Mouse (Mus musculus) spleen, adult 18-20 months (tissue): ENCODE results near the gene Tmem150b.

Experiments
- DNase-seq, 2 experiments: peaks; one replicate each; pipeline ENCODE4 v3.0.0; 2022; ENCODE audit warnings: mixed read lengths in 2 of 2

Tmem150b gene

DNA sequence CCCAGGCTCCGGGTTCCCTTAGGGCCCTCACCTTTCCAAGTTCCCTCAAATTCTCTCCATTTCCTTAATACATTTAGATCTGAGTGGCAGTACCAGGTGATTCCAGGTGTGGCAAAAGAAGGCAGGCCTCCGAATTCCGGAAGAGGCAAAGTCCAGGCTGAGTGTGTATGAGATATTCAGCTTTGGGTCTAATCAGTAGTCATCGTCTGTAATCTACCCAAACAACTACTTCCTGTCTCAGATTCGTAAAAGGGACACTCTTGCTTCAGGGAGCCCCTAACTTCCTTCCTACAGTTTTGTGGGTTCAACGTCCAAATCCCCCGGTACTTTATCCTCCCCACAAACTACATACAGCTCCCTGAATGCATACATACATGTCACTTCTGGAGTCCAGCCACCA, at the start of gene Tmem150b:
Tmem150b (minus strand) TSS at position 81 of the 400 bp plus-strand sequence.
- DNase-seq, result no peak

GRCm38 (mm10) chr7:4771202-4771601, 46.2 kb upstream of the Tmem150b start, which contains the start of gene Fam71e2:
Gene Fam71e2, minus strand, starts transcription at chr7:4771302.
- DNase-seq, result no peak

DNA sequence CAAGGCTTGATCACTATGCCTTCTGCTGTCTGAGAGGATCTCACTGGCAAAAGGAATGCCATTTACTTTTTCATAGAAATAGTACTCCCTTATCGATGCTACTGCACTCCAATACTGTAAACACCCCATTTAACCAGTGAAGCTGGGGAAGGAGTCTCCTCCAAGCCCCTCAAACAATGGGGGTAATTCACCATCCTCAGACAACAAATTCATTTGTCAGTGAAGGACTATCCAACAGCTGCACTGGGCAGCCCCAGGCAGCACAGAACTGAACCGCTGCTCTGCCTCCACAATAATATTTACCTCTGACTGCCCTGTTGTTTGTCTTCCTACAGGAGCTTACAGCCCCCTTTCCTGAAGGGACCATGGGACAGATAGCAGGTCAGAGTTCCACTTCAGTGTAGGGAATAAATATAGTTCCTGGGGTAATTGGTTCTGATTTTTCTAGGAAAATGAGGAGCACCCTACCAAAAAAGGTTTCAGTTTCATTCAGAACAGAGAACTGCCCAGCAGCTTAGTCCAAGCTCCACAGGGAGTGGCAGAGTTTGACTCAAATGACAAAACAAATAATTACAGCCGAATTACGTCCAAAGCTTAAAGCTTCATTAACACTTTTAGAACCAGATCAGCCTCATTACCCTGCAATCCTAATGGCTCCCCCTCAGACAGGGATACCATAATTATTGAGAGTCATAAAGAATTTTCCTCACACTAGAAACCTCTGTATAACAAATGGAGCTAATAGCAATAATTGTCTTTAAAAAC, 40.1 kb upstream of the Tmem150b start:
- no peak for DNase-seq

GRCm38 (mm10) chr7:4759670-4760069, 34.6 kb upstream of the Tmem150b start:
- DNase-seq, result no peak

DNA sequence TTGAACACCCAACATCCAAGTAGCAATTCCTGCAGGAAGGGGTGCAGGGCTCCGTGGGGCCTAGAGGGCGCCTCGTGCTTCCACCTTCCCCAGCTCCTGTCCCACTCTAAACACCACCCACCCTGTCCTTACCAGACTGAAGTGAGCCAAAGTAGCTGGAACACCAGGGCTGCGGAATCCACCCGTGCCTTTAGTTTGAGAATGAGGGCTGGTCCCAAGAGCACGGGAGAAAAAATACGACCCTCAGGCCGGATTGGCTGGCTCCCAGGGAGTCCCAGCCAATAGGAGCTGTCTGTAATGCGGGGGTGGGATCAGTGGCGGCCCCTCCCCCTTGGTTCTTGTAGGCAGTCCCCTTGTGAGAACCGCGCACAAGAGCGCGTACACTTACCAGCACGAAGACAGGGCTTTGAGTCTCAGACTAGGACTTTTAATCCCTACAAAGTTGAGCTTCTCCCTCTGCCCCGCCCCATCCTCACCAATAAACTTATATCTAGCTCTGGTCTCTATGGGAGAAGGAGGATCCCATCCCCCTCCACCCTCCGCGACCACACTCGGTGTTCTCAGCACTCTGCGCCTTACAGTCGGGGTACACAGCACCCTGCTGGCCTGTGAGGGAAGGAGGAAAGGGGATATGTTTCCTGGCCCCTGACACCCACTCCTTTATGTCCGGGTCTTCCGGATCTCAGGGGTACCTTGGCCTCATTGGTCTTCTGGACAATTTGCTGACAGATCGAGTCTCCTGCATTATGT, 27.9 kb upstream of the Tmem150b start, which contains the start of gene Cox6b2:
Cox6b2 (minus strand) TSS at position 274 of the 750 bp plus-strand sequence.
- peak; percentile 50 to 55 for DNase-seq

- peak in 1 of 2 experiments; percentile 30 for DNase-seq
Observed at GRCm38 (mm10) chr7:4751971-4752820, 27.1 kb upstream of the Tmem150b start.

GRCm38 (mm10) chr7:4749169-4749568, 24.1 kb upstream of the Tmem150b start:
- no peak for DNase-seq

- no peak for DNase-seq
Observed at GRCm38 (mm10) chr7:4748321-4748720, 23.3 kb upstream of the Tmem150b start.

- no peak for DNase-seq
Observed at GRCm38 (mm10) chr7:4747156-4747899, 22.3 kb upstream of the Tmem150b start.

GRCm38 (mm10) chr7:4746326-4746980, 21.4 kb upstream of the Tmem150b start:
- no peak for DNase-seq

GRCm38 (mm10) chr7:4744886-4745285, 19.8 kb upstream of the Tmem150b start:
- DNase-seq, result no peak

- no peak for DNase-seq
Observed at GRCm38 (mm10) chr7:4743354-4743753, 18.3 kb upstream of the Tmem150b start.

GRCm38 (mm10) chr7:4742482-4742819, 17.4 kb upstream of the Tmem150b start:
- no peak for DNase-seq

DNA sequence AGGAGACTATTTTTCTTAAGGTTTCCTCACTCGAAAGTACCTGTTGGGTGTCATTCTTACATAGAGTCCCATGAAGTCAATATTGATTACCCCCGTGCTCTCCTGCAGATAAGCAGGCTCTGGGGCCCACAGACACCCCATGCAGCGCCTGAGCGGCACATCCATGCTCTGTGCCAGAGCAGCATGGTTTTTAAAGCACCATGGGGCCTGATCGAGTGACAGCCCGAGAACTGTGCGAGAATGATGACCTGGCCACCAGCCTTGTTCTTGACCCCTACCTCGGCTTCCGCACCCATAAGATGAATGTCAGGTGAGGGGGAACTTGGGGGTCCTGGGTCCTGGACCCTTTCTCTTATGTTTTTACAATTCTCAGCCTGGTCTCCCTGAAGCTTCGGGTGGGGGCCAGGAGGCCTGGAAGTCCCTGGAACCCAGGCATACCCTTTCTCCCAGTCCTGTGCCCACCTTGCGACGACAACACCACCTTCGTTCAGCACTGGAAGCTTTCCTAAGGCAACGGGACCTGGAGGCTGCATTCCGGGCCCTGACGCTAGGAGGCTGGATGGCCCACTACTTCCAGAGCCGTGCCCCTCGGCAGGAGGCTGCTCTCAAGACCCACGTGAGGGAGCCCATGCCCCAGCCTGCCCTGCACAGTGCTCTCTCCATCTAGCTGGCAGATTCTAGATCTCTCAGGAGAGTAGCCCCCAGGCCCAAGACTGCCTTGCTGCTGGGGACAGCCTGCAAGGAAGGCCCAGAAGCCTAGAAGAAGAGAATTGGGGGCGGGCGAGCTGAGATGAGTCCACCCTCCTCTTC, 16.8 kb upstream of the Tmem150b start:
- DNase-seq, result no peak

DNA sequence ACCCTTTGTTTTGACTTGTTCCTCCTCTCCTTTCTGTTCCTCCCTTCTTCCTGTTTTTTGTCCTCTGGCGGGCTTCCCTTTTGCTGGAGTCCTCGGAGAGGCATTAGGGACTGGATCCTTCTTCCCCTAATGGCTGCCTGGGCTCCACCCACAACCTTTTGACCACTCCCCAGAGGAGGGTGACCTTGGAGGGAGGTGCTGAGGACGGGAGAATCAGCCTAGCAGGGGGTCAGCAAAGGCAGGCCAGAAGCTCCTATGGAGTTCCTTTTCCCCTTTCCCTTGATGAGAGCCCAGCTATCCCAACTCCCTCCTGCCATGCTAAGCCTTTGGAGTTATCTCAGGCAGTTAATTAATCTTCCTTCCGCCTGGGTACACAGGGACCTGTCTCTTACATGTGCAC, 16.1 kb upstream of the Tmem150b start:
- DNase-seq, result peak in 1 of 2 experiments; percentile 30

DNA sequence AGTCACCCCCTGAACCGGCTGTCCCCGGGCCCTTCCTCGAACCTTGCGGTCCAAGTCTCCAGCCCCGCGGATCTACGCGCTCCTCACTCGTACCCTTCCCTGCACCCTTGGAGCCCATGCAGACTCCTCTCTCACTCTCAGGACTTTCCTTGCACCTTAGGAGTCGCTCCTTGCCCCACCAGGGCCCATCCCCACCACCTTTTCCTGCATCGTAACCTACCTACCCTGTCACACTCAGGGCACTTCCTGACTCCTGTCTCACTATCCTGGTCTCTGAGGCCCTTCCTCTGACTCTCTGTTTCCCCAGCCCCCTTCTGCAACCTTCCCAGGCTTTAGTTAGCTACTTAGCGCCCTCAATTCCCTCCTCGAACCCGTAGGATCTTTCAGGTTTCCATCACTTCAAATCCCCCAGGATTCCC, 15.3 kb upstream of the Tmem150b start:
- no peak for DNase-seq

- peak; percentile 85 to 92 for DNase-seq
Observed at GRCm38 (mm10) chr7:4739544-4740275, 14.7 kb upstream of the Tmem150b start, which contains the start of gene Kmt5c. Gene Kmt5c, plus strand, starts transcription at chr7:4740115.

DNA sequence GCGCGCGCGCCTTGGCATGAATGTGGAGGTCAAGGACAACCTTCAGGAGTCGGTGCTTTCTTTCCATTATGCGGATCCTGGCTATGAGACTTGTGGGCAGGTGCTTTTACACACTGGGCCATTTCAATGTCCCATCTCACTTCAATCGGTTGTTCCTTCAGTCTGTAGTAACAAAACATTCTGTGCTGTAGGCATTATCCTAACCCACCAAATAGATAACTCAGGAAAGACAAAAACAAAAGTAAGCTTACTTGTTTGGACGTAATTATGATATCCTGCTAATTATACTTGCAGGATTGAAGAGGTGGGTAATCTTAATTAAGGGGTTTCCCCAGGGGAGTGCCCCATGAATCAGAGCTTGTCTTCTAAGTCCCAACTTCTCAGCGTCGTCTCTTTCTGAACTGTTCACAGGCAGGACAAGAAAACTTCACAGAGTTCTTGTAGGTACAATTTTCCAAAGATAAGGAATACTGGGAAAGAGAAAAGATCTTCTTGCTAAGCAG, 14.0 kb upstream of the Tmem150b start:
- DNase-seq, result no peak

DNA sequence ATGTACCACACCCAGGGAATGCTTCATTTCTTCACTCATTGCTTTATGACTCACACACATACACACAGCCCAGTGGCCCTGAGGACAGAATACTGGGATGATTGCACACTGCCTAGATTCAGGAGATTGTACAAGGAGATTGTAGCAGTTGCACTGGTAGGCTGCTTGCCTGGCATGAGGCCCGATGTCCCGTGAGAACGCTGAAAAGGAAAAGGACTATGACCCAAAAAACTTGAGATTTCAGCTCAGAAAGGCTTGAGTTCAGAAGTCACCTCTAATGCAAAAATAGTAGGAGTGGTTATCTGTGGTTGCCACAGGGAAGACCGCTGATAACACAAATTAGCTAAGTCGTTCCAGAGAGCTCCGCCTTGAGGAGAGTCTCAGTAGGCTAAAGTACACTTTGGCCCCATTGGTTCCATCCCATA, 7.9 kb upstream of the Tmem150b start:
- DNase-seq, result no peak

GRCm38 (mm10) chr7:4731090-4731489, 6.0 kb upstream of the Tmem150b start:
- DNase-seq, result no peak
